Mouse (Mus musculus): ENCODE data around the gene Bcl3. TPM values are rescaled to one million over a fixed set of nuclear protein-coding genes. Genes with fewer than 3 reads are reported as not detected.

Gene Bcl3
- 1 to 10 TPM in 1 of 2 experiments, not detected in 1; 1.2 TPM for total RNA-seq (2021)
- long read RNA-seq, experiment 1, partial matches to known transcripts, result 0 of 1 reads
- long read RNA-seq, experiment 1, other reads (novel, unspliced or antisense), result 0 of 1 reads
- long read RNA-seq, experiment 2, result 0 reads

DNA sequence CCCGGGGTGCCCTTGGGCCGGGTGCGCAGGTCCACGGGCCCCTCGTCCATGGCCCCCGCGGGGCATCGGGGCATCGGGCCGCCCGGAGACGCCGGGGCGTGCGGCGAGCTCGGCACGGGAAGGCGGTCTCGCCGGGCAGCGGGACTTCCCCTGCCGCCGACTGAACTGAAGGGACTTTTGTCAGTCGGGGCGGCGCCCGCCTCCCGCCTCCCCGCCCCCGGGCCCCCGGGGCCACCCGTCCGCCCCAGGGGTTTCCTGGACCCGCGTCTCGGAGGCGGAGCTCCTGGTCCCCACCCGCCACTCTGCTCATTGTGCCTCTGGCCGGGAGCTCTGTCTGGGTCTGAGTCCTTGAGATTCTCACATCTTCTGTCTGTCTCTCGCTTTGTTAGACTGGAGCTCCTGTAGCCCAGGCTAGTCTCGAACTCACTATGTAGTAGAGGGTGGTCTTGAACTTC, at the start of gene Bcl3:
Gene Bcl3 (minus strand): TSS at position 167 of the 455 bp plus-strand sequence.
- intact Hi-C loops (cut with DNase I), result no loop called here
- DNase-seq (ENCODE audit: low spot score in 2 of 2), result no peak

DNA sequence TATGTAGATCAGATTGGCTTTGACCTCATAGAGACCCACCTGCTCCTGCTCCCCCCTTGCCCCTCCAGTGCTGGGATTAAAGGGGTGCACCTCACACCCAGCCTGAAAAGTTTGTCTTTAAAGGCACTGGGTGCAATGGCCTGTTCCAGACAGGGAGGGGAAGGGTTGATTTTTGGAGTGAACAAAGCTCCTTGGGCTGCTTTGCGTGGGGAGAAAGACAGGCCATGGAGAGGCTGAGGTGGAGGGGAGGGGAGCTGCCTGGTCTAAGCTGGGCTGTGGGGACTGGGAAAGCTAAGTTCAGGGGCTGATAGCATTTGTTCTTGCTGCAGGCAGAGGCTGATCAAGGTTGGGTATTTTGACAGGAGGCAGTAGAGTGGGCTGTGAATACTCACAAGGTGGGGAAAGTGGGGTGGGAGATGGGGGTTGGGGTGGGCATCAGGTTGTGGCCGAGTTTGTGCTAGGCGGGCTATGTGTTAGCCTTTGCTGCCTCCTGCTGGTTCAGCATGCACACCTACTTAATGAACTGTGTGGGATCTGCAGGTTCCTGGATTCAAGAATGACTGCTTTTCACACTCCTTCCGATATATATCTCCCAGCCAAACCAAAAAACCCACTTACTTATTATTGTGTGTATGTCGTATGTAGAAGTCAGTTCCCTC, 49.5 kb upstream of the Bcl3 start:
- intact Hi-C loops (cut with DNase I), result loop anchor here (5.0 to 10.0 kb wide), 2 partner anchors 70 to 83 kb away; partner anchors contain the start of gene Igsf23
- peak in 1 of 2 experiments; percentile 21 for DNase-seq (ENCODE audit: low spot score in 2 of 2)

DNA sequence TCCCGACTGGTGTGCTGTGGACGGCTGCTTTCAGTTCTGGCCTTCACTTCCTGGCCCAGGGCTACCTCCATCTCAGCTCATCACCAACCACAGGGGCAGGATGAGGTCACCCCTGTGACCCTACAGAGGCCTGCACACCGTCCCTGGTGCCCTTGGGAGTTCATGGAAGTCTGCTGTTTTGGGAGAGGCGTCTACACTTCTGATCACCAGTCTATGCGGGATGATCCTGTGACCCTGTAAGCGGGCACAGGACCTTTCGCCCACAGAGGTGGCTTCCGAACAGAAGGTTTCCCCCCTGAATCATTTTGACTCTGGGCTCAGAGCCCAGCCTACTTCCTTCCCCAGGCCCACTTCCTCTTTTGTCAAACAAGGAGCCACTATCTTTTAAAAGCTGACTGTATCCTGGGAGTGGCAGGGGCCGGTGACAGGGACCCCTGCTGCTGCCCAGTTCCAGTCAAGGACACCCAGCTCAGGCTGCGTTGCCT, 48.6 kb upstream of the Bcl3 start:
- intact Hi-C loops (cut with DNase I), result loop anchor here (5.0 to 10.0 kb wide), 2 partner anchors 69 to 84 kb away; partner anchors contain the start of gene Igsf23

DNA sequence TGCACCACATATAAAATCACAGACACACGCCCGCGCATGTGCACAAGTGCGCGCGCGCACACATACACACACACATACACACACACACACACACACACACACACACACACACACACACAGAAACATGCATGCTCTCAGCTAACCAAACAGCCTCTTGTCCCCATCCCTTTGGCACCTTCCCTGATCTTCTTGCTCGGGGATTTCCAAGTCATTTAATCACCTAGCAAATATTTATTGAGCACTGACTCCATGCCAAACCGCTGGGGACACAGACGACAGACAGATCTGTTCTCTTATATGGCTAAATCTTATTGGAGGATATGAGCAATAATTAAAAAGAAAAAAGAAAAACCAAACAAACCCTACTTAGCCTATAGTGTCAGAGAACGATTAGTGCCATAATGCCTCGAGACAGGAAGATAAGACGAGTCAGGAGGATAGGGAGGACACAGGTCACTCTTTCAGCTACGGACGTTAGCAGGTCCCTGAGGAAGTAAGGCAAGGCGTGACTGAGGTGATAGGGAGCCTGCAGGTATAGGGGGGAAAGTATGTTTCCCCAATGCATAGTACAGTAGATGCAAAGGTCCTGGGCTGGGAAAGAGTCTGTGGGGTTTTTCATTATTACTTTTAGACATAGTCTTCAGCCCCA, 45.3 kb upstream of the Bcl3 start:
- no peak for DNase-seq (ENCODE audit: low spot score in 2 of 2)
- intact Hi-C loops (cut with DNase I), result no loop called here

More for the DNA sequence above, 48.6 kb upstream of the Bcl3 start:
- DNase-seq (ENCODE audit: low spot score in 2 of 2), result no peak

DNA sequence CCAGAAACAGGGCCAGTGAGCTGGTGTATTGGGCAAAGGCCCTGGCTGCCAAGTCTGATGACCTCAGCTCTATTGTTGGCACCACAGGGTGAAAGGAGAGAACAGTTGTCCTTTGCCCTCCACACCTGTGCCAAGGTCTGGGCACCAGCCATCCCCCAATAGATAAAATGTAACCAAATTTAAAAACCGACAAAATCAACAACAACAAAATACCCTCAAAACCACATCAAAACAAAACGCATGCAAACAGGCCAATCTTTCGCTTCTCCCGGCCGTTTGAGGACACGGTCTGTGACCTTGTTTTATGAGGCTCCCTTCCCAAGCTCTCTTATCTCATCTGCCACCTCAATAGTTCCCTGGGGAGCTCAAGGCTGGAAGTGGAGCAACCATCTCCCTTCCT, 43.9 kb upstream of the Bcl3 start:
- intact Hi-C loops (cut with DNase I), result no loop called here
- no peak for DNase-seq (ENCODE audit: low spot score in 2 of 2)

DNA sequence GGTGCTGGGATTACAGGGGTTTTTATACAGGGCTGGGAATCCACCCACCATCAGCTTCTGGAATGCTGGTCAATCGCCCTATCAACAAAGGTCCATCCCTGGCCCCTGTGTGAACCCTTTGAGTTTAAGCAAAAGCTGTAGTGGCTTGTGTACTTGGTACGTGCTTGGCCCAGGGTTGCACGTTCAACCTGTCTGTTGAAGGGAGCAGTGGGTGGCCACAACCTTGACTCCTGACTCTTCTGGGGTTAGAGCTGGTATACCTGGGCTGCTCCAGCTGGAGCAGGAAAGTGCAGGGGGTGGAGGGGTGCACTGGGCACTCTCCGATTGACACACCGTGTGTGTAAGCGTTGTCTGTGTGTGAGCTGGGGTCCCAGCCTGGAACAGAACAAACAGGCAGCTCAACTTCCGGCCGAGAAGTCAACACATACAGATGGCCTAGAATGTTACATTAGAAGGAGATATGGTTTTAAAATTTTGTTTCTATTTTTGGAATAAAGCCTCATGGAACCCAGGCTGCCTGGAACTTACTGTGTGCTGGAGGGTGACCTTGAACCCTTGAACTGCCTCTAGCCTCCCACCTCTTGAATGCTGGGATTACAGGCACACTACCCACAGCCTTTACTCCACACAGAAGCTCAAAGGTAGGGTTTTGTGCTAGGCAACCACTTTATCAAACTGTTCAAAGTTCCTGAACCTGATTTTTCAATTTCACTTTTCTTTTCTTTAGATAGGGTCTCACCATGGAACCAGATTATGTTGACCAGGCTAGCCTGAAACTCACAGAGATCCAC, 42.9 kb upstream of the Bcl3 start:
- intact Hi-C loops (cut with DNase I), result no loop called here
- no peak for DNase-seq (ENCODE audit: low spot score in 2 of 2)

DNA sequence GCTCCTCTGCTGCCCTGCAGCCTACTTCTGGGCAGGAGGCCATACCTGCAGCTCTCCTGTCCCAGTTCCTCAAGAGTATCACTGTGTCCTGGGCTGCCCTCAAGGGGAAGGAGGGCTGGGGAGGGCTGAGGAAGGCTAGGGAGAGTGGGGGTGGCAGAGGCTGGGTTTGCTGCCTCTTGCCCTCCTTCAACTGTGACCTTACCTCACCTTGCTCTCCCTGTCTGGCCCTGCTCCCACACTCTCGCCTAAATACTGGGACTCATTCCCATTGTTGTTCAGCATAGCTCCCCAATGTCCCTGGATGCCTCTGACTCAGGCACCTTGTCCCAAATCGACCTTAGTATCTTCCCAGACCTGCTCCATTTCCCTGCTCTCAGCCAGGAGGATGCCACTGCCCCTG, 41.7 kb upstream of the Bcl3 start:
- intact Hi-C loops (cut with DNase I), result no loop called here
- DNase-seq (ENCODE audit: low spot score in 2 of 2), result no peak

DNA sequence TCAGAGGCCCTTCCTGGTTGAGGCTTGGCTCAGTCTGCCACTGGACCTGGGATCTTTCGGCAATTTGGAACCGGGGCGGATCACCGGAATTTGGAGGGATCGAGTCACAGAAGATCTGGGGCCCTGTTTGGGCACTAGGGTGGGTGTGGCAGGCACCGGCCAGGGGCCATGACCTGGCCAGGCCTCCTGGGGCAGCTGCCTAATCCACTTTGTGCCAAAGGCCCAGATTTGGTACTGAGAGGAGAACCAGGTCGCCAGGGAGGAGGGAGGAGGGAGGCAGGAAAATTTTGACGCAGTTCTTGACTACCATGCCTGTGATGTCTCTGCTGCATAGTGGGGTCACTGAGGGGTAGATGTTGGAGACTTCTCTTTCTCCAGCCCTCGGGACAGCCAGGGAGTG, 38.6 kb upstream of the Bcl3 start, which contains the start of gene Ceacam16:
Gene Ceacam16 (minus strand): TSS at position 101 of the 400 bp plus-strand sequence.
- intact Hi-C loops (cut with DNase I), result no loop called here

DNA sequence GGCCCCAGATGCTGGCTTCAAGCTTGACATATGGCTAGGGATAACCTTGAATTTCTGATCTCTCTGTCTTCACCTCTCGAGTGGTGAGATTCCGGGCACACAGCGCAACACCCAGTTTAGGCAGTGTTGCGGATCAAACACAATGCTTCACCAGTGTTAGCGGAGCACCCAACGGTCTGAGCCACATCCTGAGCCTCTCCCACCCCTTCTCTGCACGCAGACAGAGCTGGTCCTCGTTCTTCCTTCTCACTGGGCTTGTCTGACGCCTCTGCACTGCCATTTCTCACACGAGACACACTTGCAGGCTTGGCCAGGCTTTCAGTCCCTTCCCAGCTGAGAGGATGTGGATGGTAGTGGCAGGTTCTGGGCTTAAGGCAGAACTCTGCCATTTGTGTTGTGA, 37.2 kb upstream of the Bcl3 start:
- no peak for DNase-seq (ENCODE audit: low spot score in 2 of 2)
- intact Hi-C loops (cut with DNase I), result no loop called here

More for the DNA sequence above, 38.6 kb upstream of the Bcl3 start, which contains the start of gene Ceacam16:
- no peak for DNase-seq (ENCODE audit: low spot score in 2 of 2)

DNA sequence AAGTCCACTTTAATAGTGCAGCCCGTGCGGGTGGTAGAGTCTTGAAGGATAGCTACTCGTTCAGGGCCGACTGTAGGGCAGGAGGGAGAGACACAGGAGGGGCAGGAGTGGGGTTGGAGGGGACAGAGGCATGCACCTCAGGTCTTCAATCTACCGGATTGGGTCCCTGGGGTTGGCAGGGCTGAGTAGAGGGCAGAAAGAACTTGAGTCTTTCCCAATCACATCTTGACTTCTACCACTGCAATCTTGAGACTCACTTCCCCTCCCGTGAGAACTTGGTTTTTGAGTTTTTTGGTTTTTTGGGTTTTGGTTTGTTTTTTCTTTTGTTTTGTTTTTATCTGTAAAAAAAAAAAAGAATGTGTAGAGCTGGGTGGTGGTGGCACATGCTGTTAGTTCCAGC, 33.7 kb upstream of the Bcl3 start:
- DNase-seq (ENCODE audit: low spot score in 2 of 2), result no peak
- intact Hi-C loops (cut with DNase I), result no loop called here

DNA sequence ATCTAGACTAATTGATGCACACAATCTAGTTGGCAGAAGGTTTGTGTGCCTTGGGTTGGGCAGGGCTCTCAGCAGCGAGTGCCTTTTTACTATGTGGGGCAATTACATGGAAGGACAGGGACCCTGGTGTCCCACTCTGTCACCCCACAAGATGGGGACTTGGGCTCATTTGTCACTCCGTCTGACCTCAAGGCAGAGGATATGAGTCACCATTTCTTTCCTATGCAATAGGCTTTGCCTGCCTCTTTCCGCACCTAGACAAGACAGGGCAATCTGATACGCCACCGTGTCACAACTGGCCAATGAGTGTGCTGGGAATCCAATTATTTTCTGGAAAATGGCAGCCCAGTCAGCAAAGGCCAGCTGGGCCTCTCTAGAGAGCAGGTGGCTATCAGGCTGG, 33.1 kb upstream of the Bcl3 start:
- intact Hi-C loops (cut with DNase I), result no loop called here
- no peak for DNase-seq (ENCODE audit: low spot score in 2 of 2)

DNA sequence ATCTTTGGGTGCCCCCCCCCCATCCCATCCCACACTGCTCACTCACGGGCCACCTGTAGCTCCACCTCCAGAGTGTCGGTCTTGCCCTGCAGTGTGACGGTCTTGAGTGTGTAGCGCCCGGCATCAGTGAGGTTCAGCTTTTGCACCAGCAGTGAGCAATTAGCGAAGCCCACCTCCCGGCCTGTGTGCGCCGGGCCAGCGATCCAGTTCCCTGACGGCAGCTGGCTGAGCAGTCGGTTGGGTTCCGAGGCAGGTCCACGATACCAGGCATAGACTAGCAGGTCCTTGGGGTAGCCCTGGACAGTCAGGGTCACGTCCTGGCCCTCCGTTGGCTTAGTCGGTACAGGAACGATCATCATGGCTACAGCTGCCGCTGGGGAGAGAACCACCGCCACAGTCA, 31.0 kb upstream of the Bcl3 start:
- intact Hi-C loops (cut with DNase I), result no loop called here
- no peak for DNase-seq (ENCODE audit: low spot score in 2 of 2)

DNA sequence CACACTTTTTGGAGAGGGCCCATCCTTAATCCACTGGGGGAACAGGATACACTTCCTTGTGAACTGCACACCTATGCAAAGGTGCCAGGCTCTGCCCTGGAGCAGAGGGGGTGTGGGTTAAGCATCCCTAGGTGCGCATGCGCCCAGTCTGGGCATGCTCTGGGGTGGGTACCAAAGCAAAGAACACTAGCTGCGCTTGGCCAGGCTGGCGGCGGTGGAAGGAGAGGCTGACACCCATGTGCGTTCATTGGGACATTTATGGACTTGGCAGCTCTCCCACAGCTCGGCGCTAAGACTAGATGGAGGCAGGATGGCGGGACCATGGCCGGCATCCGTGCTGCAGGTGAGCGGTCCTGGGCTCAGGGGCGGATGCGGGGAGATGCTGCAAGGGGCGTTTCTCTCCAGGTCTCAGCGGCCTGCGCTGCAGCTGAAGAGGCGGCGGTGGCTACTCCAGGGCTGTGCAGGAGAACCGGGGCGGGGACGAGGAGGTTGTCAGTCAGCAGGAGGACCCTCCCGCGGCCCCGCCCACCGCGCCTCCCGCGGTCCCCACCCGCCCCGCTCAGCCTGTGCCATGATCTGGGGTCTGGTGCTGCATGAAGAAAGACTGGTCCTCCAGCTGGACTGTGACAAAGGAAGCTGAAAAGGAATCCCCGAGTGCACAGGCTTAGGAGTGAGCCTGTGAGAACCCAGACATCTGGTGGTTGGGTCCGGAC, 29.4 kb upstream of the Bcl3 start, which contains the start of gene Gm19345:
Gene Gm19345 (plus strand): TSS at position 146 of the 713 bp plus-strand sequence.
- intact Hi-C loops (cut with DNase I), result no loop called here
- DNase-seq (ENCODE audit: low spot score in 2 of 2), result peak in 1 of 2 experiments; percentile 39

DNA sequence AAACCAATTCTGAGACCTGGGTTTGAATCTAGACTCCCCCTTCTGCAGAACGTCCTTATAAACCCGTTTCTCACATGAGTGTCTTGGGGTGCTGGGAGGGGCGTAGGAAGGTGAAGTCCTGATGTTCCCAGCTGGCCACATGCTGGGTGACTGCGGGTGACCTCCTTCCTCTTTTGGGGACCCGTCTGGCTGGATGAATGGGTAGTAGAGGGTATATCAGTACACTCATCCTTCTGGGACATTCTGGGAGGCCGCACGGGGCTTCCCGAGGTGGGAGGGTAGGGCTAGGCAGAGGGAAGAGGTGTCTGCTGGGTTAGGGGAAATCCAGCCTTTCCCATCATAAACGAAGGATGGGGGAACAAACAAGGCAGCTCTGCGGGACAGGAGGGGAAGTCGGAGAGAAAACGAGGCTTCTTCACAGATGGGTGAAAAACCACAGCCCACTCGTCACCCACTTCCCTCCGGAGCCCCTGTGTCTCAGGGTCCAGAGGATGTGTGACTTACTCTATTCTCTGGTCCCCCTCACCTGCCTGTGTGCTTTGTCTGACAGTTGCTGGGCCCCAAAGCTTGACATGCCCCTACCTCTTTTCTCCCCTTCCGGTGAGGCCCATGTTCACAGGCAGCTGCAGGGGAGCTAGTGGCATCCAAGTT, 22.1 kb upstream of the Bcl3 start:
- no peak for DNase-seq (ENCODE audit: low spot score in 2 of 2)
- intact Hi-C loops (cut with DNase I), result no loop called here

DNA sequence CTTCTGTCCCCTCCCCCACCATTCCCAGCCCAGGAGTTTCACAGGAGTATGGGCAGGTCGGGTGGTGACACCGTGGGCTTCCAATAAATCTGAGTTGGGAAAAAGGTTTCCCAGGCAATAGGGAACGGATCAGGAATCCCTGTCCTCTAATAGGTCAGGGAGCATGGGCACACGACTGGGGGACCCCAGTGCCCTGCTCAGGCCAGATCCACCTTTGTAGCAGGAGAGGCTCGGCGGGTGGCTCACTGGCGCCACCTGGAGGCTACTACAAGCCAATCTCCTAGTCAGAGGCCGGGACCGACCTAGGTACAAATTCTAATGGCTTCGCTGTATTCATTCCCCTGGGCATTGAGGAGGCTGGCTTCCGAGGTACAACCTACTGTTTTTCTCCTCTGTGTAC, 21.0 kb upstream of the Bcl3 start:
- peak; percentile 41 to 64 for DNase-seq (ENCODE audit: low spot score in 2 of 2)
- intact Hi-C loops (cut with DNase I), result loop anchor here (1.0 kb wide), 1 partner anchor 40 kb away; no protein-coding TSS in a partner anchor

DNA sequence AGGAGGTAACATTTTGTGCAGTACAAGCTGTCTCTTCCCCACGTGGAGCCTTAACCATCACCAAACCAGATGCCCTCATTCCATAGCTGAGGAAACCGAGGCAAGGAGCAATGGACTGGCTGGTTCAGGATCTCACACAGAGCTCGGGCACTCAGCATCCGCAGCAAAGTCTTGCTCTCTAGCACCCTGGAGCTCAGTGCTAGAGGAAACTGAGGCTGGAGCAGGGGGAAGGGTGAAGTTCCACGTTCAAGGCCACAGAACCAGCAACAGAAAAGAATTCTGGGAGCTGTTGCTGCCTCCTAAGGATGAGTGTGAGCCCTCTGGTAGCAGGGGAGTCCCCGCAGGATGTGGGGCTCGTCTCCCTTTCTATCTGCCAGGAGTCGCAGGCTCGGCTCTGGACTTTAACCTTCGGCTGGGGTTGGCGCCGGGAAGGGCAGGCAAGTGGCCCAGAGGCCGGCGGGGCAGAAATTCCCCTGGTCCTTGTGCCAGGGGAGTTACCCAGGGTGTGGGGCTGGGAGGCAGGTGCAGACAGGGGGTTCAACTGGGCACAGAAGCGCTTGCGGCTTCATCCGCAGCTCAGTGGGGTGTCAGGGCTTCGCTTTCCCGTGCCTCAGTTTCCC, 20.4 kb upstream of the Bcl3 start:
- intact Hi-C loops (cut with DNase I), result loop anchor here (1.0 kb wide), 1 partner anchor 40 kb away; no protein-coding TSS in a partner anchor
- DNase-seq (ENCODE audit: low spot score in 2 of 2), result no peak

DNA sequence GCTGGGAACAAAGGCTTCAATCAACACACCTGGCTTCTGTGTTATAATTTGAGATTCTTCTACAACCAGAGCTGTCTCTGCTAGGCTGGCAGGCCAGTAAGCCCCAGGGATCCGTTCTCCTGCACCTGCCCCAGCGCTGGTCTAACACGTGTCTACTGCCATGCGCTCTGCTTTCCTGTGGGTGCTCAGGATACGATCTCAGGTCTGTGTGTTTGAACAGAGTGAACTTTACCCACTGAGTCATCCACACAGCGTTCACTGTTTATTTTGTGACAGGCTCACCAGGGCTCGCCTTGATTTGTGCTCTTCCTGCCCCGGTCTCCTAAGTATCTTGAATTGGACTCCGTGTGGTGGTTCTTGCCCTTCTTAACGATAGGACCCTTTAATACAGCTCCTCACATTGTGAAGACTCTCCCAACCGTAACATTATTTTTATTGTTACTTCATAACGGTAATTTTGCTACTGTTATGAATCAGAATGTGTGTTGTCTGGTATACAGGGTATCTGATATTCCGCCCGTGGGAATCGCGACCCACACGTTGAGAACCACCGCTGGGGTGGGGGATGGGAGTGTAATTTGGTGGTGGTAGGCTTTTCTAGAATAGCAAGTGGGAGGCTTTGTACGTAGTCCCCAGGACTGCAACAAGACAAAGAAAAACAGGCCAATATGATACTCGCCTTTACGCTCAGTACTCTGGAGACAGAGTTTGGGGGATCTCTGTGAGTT, 19.3 kb upstream of the Bcl3 start:
- intact Hi-C loops (cut with DNase I), result no loop called here
- DNase-seq (ENCODE audit: low spot score in 2 of 2), result no peak
